Mouse (Mus musculus) right cerebral cortex, postnatal 4 days (tissue): ENCODE results near the gene Ptpra.

Experiments used
- DNase-seq: peaks from one replicate; pipeline ENCODE4 v3.0.0-alpha.2; 2022

The Ptpra gene

GRCm38 (mm10) chr2:130448449-130448848 lies 1.6 kb upstream of the Ptpra start:
- DNase-seq, result no peak

GRCm38 (mm10) chr2:130449021-130449793 lies 871 bp upstream of the Ptpra start:
- no peak for DNase-seq

GRCm38 (mm10) chr2:130450434-130450796 lies 337 bp downstream of the Ptpra start:
- peak; percentile 63 for DNase-seq

- DNase-seq, result no peak
These were observed 1.1 kb downstream of the Ptpra start for GRCm38 (mm10) chr2:130451086-130451726.

- DNase-seq, result no peak
These were observed 1.6 kb downstream of the Ptpra start for GRCm38 (mm10) chr2:130451727-130452090.

- DNase-seq, result no peak
These were observed 2.2 kb downstream of the Ptpra start for GRCm38 (mm10) chr2:130452266-130452665.

GRCm38 (mm10) chr2:130453421-130453820 lies 3.3 kb downstream of the Ptpra start:
- no peak for DNase-seq

- DNase-seq, result peak; percentile 28
These were observed 4.8 kb downstream of the Ptpra start for GRCm38 (mm10) chr2:130454748-130455370.

GRCm38 (mm10) chr2:130457871-130458270 lies 7.8 kb downstream of the Ptpra start:
- DNase-seq, result no peak

- no peak for DNase-seq
These were observed 9.5 kb downstream of the Ptpra start for GRCm38 (mm10) chr2:130459576-130459975.

- no peak for DNase-seq
These were observed 11.4 kb downstream of the Ptpra start for GRCm38 (mm10) chr2:130461287-130462071.

- no peak for DNase-seq
These were observed 16.4 kb downstream of the Ptpra start for GRCm38 (mm10) chr2:130466438-130466837.

GRCm38 (mm10) chr2:130469366-130469765 lies 19.3 kb downstream of the Ptpra start:
- no peak for DNase-seq

GRCm38 (mm10) chr2:130469935-130470334 lies 19.9 kb downstream of the Ptpra start:
- no peak for DNase-seq

- no peak for DNase-seq
These were observed 22.9 kb downstream of the Ptpra start for GRCm38 (mm10) chr2:130472908-130473510.

GRCm38 (mm10) chr2:130475764-130476163 lies 25.7 kb downstream of the Ptpra start:
- DNase-seq, result no peak

GRCm38 (mm10) chr2:130476666-130477297 lies 26.7 kb downstream of the Ptpra start:
- DNase-seq, result no peak

- DNase-seq, result no peak
These were observed 32.1 kb downstream of the Ptpra start for GRCm38 (mm10) chr2:130482177-130482576.

- no peak for DNase-seq
These were observed 32.6 kb downstream of the Ptpra start for GRCm38 (mm10) chr2:130482700-130483099.

GRCm38 (mm10) chr2:130484206-130484605 lies 34.1 kb downstream of the Ptpra start:
- no peak for DNase-seq

GRCm38 (mm10) chr2:130488002-130488401 lies 37.9 kb downstream of the Ptpra start:
- DNase-seq, result no peak

- DNase-seq, result no peak
These were observed 38.5 kb downstream of the Ptpra start for GRCm38 (mm10) chr2:130488600-130488999.
